Mouse (Mus musculus): Measurements from ENCODE around the gene Ddx19b. TPM values are rescaled to one million over a fixed set of nuclear protein-coding genes. Genes with fewer than 3 reads are reported as not detected.

Ddx19b gene
- total and polyA plus RNA-seq, 3 experiments: 12.6 to 14.4 (median 13.5) TPM

DNA sequence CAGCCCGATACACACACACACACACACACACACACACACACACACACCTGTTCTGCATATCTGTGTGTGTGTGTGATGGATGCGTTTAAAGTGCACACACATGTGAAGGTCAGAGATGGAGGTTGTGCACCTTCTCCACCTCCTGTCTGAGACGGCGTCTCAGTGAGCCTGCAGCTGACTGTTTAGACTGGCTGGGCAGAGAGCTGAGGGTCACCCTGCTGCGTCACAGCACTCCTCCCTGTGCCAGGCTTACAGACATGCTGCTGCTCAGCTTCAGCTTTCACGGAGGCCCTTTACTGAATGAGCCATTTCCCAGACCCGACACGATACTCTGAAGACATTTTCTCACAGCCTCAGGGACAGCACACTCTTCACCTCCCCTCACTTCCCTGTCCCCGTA is 41.5 kb downstream of the Ddx19b start:
- no peak for DNase-seq (ENCODE audit: extremely low read depth)
- Histone ChIP-seq H3K4me2 (ENCODE audit: insufficient read depth, low read depth, poor library complexity, severe bottlenecking) (no peak overlapping the region), H3K36me3 (replicated peaks in 1 of 2; ENCODE audit: control insufficient read depth in 1 of 2, insufficient read depth in 1 of 2, low read length in 1 of 2) (peaks cover 61 to 87% of the 10 kb centered on the region in 2 experiments), H3K79me2 (replicated peaks; ENCODE audit: control insufficient read depth, extremely low read depth, insufficient read depth, poor library complexity, severe bottlenecking) (peaks cover 33% of the 10 kb centered on the region), H3K9me3 (replicated peaks; ENCODE audit: low read length) (no peaks in the 10 kb centered on the region), H3K27me3 (replicated peaks) (no peaks in the 10 kb centered on the region), H3K9ac (ENCODE audit: insufficient read depth, low read depth) (no peak overlapping the region), H3K4me3 (replicated peaks in 1 of 3; ENCODE audit: low read depth in 2 of 3, low read length in 2 of 3, poor library complexity in 1 of 3) (no peak overlapping the region), H3K4me1 (ENCODE audit: control insufficient read depth in 1 of 2, insufficient read depth in 2 of 2) (peaks cover 2 to 32% of the 10 kb centered on the region in 2 experiments; a peak in 1 of 4 replicates), H3K27ac (ENCODE audit: insufficient read depth, low read depth) (no peak overlapping the region)
- TF ChIP-seq NELFE (IDR thresholded peaks at IDR 0.05; ENCODE audit: low read depth, low read length): no peak
- TF ChIP-seq GABPA (IDR thresholded peaks at IDR 0.05; ENCODE audit: insufficient replicate concordance, low read depth, low read length): no peak
- no peak for TF ChIP-seq ETS1 (conservative IDR thresholded peaks at IDR 0.05; ENCODE audit: low read depth, low read length)
- TF ChIP-seq USF1 (IDR thresholded peaks at IDR 0.05; ENCODE audit: low read depth, low read length): no peak
- no peak for TF ChIP-seq CHD2 (IDR thresholded peaks at IDR 0.05; ENCODE audit: low read length)
- no peak for TF ChIP-seq ZNF384 (IDR thresholded peaks at IDR 0.05; ENCODE audit: low read depth, low read length)
- TF ChIP-seq POLR2A (IDR thresholded peaks at IDR 0.05; ENCODE audit: low read depth, low read length): no peak
- TF ChIP-seq HCFC1 (IDR thresholded peaks at IDR 0.05; ENCODE audit: low read depth, low read length): no peak
- dilution Hi-C loops (cut with MboI; ENCODE audit: extremely low pct_ligation_motif_present, extremely low pct_unique_long_range_greater_than_20kb, low sequenced_read_pairs) (no loop called here), in situ Hi-C loops (cut with MboI; ENCODE audit: low pct_ligation_motif_present, low pct_unique_long_range_greater_than_20kb, low sequenced_read_pairs) (no loop called here)

DNA sequence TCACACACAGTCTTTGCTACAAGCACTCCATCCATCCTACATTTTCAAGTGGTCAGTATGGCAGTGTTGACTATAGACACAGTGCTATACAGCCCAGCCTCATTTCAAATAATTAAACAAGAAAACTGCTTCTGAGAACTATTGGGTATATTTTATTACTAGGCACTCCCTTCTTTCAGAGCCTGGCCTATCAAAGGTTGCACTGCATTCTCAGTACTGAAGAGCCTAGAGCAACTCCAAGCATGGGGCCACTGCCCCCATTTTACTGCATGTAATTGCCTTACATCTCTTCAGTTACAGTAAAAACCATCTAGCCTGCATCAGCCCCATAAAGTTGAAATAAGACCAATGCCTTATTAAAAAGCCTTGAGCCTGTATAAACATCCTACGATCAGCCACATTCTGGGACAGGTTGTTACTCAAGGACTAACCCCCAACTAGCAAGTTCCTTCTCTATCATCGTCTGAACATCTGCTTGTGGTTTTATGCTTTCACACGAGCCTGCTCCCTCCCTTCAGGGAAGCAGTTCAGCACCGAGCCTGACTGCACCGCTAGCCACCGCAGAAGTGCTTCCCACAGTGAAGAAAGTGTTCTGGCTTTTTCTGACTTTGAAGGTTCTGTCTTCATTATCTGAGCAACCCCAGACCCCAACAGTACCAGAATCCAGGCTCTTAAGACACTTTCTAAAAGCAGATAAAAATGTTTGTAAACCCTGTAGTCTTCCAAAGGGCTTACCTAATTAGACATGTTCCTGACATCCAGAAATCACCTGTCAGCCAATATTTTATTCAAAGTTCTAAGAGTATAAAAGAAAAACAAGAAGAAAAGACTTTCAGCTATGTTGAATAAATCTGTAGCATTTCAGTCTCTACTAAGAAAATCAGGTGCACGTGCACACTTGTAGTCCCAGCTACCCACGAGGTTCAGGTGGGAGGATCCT is 43.5 kb downstream of the Ddx19b start:
- H3K9ac ChIP-seq (ENCODE audit: insufficient read depth, low read depth): no peak overlapping the region
- H3K9me3 ChIP-seq (replicated peaks; ENCODE audit: low read length): no peaks in the 10 kb centered on the region
- no peak overlapping the region for H3K27ac ChIP-seq (ENCODE audit: insufficient read depth, low read depth)
- H3K36me3 ChIP-seq (replicated peaks in 1 of 2; ENCODE audit: control insufficient read depth in 1 of 2, insufficient read depth in 1 of 2, low read length in 1 of 2): peaks cover 69 to 88% of the 10 kb centered on the region in 2 experiments
- H3K79me2 ChIP-seq (replicated peaks; ENCODE audit: control insufficient read depth, extremely low read depth, insufficient read depth, poor library complexity, severe bottlenecking): peaks cover 15% of the 10 kb centered on the region
- no peaks in the 10 kb centered on the region for H3K27me3 ChIP-seq (replicated peaks)
- in situ Hi-C loops (cut with MboI; ENCODE audit: low pct_ligation_motif_present, low pct_unique_long_range_greater_than_20kb, low sequenced_read_pairs): no loop called here
- dilution Hi-C loops (cut with MboI; ENCODE audit: extremely low pct_ligation_motif_present, extremely low pct_unique_long_range_greater_than_20kb, low sequenced_read_pairs): no loop called here
- no peak for TF ChIP-seq USF1 (IDR thresholded peaks at IDR 0.05; ENCODE audit: low read depth, low read length)
- TF ChIP-seq TBP (conservative IDR thresholded peaks at IDR 0.05; ENCODE audit: low read depth, low read length): no peak
- no peak for TF ChIP-seq ZKSCAN1 (IDR thresholded peaks at IDR 0.05; ENCODE audit: borderline replicate concordance, low read depth, low read length)
- no peak for TF ChIP-seq ZMIZ1 (IDR thresholded peaks at IDR 0.05; ENCODE audit: low read depth, low read length)
- TF ChIP-seq KAT2A (IDR thresholded peaks at IDR 0.05; ENCODE audit: insufficient replicate concordance, low read length): no peak
- TF ChIP-seq RCOR1 (conservative IDR thresholded peaks at IDR 0.05; ENCODE audit: low read depth, low read length): no peak
- TF ChIP-seq HCFC1 (IDR thresholded peaks at IDR 0.05; ENCODE audit: low read depth, low read length): no peak
- no peak for TF ChIP-seq JUN (IDR thresholded peaks at IDR 0.05; ENCODE audit: insufficient read depth, low read depth, low read length)
- TF ChIP-seq SMC3 (IDR thresholded peaks at IDR 0.05; ENCODE audit: low read depth, low read length): no peak
- TF ChIP-seq UBTF (IDR thresholded peaks at IDR 0.05; ENCODE audit: low read depth, low read length): no peak
- peaks cover 0 to 18% of the 10 kb centered on the region in 2 experiments; a peak in 1 of 4 replicates for H3K4me1 ChIP-seq (ENCODE audit: control insufficient read depth in 1 of 2, insufficient read depth in 2 of 2)
- no peak overlapping the region for H3K4me2 ChIP-seq (ENCODE audit: insufficient read depth, low read depth, poor library complexity, severe bottlenecking)
- no peak overlapping the region for H3K4me3 ChIP-seq (replicated peaks in 1 of 3; ENCODE audit: low read depth in 2 of 3, low read length in 2 of 3, poor library complexity in 1 of 3)
- DNase-seq (ENCODE audit: extremely low read depth): no peak

All from CH12.LX (cell line).